Mouse (Mus musculus) left cerebral cortex, adult 2 months (tissue): ENCODE results near the gene Edaradd. TPM values are rescaled to one million over a fixed set of nuclear protein-coding genes. Genes with fewer than 3 reads are reported as not detected.
A peak's percentile ranks its signal among the peaks of the same experiment; 100 is the strongest.
"Not testable (repeated sequence)": the region's sequence is repeated elsewhere in the genome, so short reads cannot be mapped to it uniquely, and the experiment has no call there.

Source experiments
- DNase-seq, 2 experiments: peaks; one replicate each; pipeline ENCODE4 v3.0.0; 2021 to 2022; ENCODE audit warnings: low spot score in 2 of 2, mixed read lengths in 1 of 2; ENCODE audit errors: extremely low spot score in 1 of 2
- H3K27ac ChIP-seq: fragments of 200-600 bp; 2 replicates; pipeline ENCODE4 v1.8.1; 2022
- H3K4me3 ChIP-seq: fragments of 200-600 bp; 2 replicates; pipeline ENCODE4 v1.8.1; 2022
- CTCF ChIP-seq: fragments of 200-600 bp; IDR thresholded peaks from 2 replicates; pipeline ENCODE4 v1.8.1; 2022; ENCODE audit warnings: antibody characterized with exemption, mild to moderate bottlenecking, moderate library complexity
- intact Hi-C: fragments of 180-260 bp; cut with DNase I; formaldehyde crosslinking; loops from one replicate; pipeline ENCODE4 v1.15.1; 2025
- total RNA-seq, 2 experiments: library from RNA; stranded (reverse); gene quantifications; 2 replicates each; pipeline ENCODE4 v1.2.3; 2021

The Edaradd gene
- total RNA-seq, 2 experiments from 2014 or later, result 0.16 TPM

- peak; percentile 98 for TF ChIP-seq CTCF
- peak; percentile 72 to 83 for DNase-seq
- no peak overlapping the region for H3K4me3 ChIP-seq
- no peak overlapping the region for H3K27ac ChIP-seq
- intact Hi-C loops, result loop anchor here (2.0 to 5.0 kb wide), 2 partner anchors 63 to 207 kb away; no protein-coding TSS in a partner anchor
Observed at GRCm38 (mm10) chr13:12473724-12474378, 46.4 kb downstream of the Edaradd start.

GRCm38 (mm10) chr13:12468488-12468887 lies 51.8 kb downstream of the Edaradd start:
- no peak overlapping the region for H3K4me3 ChIP-seq
- TF ChIP-seq CTCF, result no peak
- intact Hi-C loops, result no loop called here
- no peak overlapping the region for H3K27ac ChIP-seq
- DNase-seq, result no peak

- intact Hi-C loops, result no loop called here
Observed at GRCm38 (mm10) chr13:12464844-12465243, 55.4 kb downstream of the Edaradd start, which contains the start of gene Lgals8. Lgals8 (minus strand) TSS chr13:12464944.

GRCm38 (mm10) chr13:12464159-12464558 lies 56.1 kb downstream of the Edaradd start:
- H3K27ac ChIP-seq, H3K4me3 ChIP-seq, intact Hi-C loops, DNase-seq: not testable (repeated sequence)

More at GRCm38 (mm10) chr13:12464844-12465243, 55.4 kb downstream of the Edaradd start, which contains the start of gene Lgals8:
- no peak for DNase-seq
- H3K4me3 ChIP-seq, result no peak within 1 kb of the TSS
- no peak within 1 kb of the TSS for H3K27ac ChIP-seq
- no peak for TF ChIP-seq CTCF

GRCm38 (mm10) chr13:12462623-12463022 lies 57.6 kb downstream of the Edaradd start:
- TF ChIP-seq CTCF, result no peak
- H3K4me3 ChIP-seq, result no peak overlapping the region
- DNase-seq, result no peak
- no peak overlapping the region for H3K27ac ChIP-seq
- intact Hi-C loops, result no loop called here

- Histone ChIP-seq H3K27ac (peak overlapping the region; percentile 91), H3K4me3 (peak overlapping the region; percentile 89)
- no peak for DNase-seq
- intact Hi-C loops, result loop anchor here (1.0 kb wide), 1 partner anchor 104 kb away; the partner anchor contains the start of gene Ero1lb
- TF ChIP-seq CTCF, result no peak
Observed at GRCm38 (mm10) chr13:12461730-12462119, 58.5 kb downstream of the Edaradd start.

- intact Hi-C loops, result loop anchor here (1.0 kb wide), 1 partner anchor 104 kb away; the partner anchor contains the start of gene Ero1lb
- Histone ChIP-seq H3K4me3 (peak overlapping the region; percentile 89), H3K27ac (peak overlapping the region; percentile 91)
- TF ChIP-seq CTCF, result no peak
- peak; percentile 86 to 88 for DNase-seq
Observed at GRCm38 (mm10) chr13:12460881-12461729, 59.1 kb downstream of the Edaradd start.

GRCm38 (mm10) chr13:12460443-12460842 lies 59.8 kb downstream of the Edaradd start:
- peak; percentile 12 for TF ChIP-seq CTCF
- intact Hi-C loops, result no loop called here
- H3K27ac ChIP-seq, result peak overlapping the region; percentile 91

GRCm38 (mm10) chr13:12456711-12457110 lies 63.5 kb downstream of the Edaradd start:
- TF ChIP-seq CTCF, result no peak
- H3K27ac ChIP-seq, result no peak overlapping the region
- H3K4me3 ChIP-seq, result no peak overlapping the region
- intact Hi-C loops, result no loop called here
- DNase-seq, result no peak

More at GRCm38 (mm10) chr13:12460443-12460842, 59.8 kb downstream of the Edaradd start:
- peak; percentile 52 to 67 for DNase-seq
- peak overlapping the region; percentile 89 for H3K4me3 ChIP-seq

GRCm38 (mm10) chr13:12454686-12455390 lies 65.4 kb downstream of the Edaradd start:
- DNase-seq, result no peak
- TF ChIP-seq CTCF, result no peak

GRCm38 (mm10) chr13:12453150-12453549 lies 67.1 kb downstream of the Edaradd start:
- Histone ChIP-seq H3K4me3 (no peak overlapping the region), H3K27ac (no peak overlapping the region)
- no peak for DNase-seq
- intact Hi-C loops, result no loop called here
- no peak for TF ChIP-seq CTCF

More at GRCm38 (mm10) chr13:12454686-12455390, 65.4 kb downstream of the Edaradd start:
- intact Hi-C loops, result no loop called here
- H3K27ac ChIP-seq, result no peak overlapping the region
- no peak overlapping the region for H3K4me3 ChIP-seq
